Mouse (Mus musculus): ENCODE results near the gene Cd22.

GRCm38 (mm10) chr7:30847386-30847785, 32.8 kb downstream of the Cd22 start:
- TF ChIP-seq GATA1 (IDR thresholded peaks at IDR 0.05; ENCODE audit: borderline replicate concordance, low read length) (no peak), FLI1 (IDR thresholded peaks at IDR 0.05; ENCODE audit: low read length) (no peak)

Data from megakaryocyte, embryonic 14.5 days (primary cell).